Mouse (Mus musculus): ENCODE results near the gene Rbm24. TPM values are rescaled to one million over a fixed set of nuclear protein-coding genes. Genes with fewer than 3 reads are reported as not detected.
A peak's percentile ranks its signal among the peaks of the same experiment; 100 is the strongest.

Rbm24 gene
- polyA plus RNA-seq (2014; fragmentation: Nextera tagmentation; extraction: Ambion mirVana), result 13.3 and 15.6 TPM in 2 replicates

- H3K27ac ChIP-seq (replicated peaks; ENCODE audit: low read depth, low read length), result peak within 1 kb of the TSS; percentile 58
Observed at GRCm38 (mm10) chr13:46418141-46418601, at the start of gene Rbm24. Gene Rbm24 (plus strand): TSS chr13:46418434.

GRCm38 (mm10) chr13:46372884-46373283, 45.4 kb upstream of the Rbm24 start:
- DNase-seq (ENCODE audit: low spot score), result no peak
- H3K9me3 ChIP-seq (ENCODE audit: control insufficient read depth, low read length), result no peaks in the 10 kb centered on the region
- no peak overlapping the region for H3K27ac ChIP-seq (replicated peaks; ENCODE audit: low read depth, low read length)
- H3K4me1 ChIP-seq (ENCODE audit: control insufficient read depth, insufficient read depth, low read length), result no peaks in the 10 kb centered on the region
- no peaks in the 10 kb centered on the region for H3K27me3 ChIP-seq (replicated peaks; ENCODE audit: control insufficient read depth, insufficient read depth, low read length)
- ATAC-seq (ENCODE audit: low read depth), result no peak
- no peak overlapping the region for H3K4me2 ChIP-seq (ENCODE audit: low read depth, low read length)
- H3K4me3 ChIP-seq (ENCODE audit: low read depth, low read length), result no peak overlapping the region
- H3K9ac ChIP-seq (ENCODE audit: low read depth, low read length), result no peak overlapping the region
- no peaks in the 10 kb centered on the region for H3K36me3 ChIP-seq (ENCODE audit: control insufficient read depth, insufficient read depth, low read length)
- 77% methylated on average over 7 of the region's 7 CpGs for WGBS

More at GRCm38 (mm10) chr13:46418141-46418601, at the start of gene Rbm24:
- Histone ChIP-seq H3K4me2 (ENCODE audit: low read depth, low read length) (peak within 1 kb of the TSS; percentile 97), H3K4me1 (ENCODE audit: control insufficient read depth, insufficient read depth, low read length) (0 out of 2 replicates have a peak, but pooled peaks cover 3% of the 10 kb centered on the region), H3K4me3 (ENCODE audit: low read depth, low read length) (peak within 1 kb of the TSS; percentile 62), H3K9me3 (ENCODE audit: control insufficient read depth, low read length) (no peaks in the 10 kb centered on the region), H3K36me3 (ENCODE audit: control insufficient read depth, insufficient read depth, low read length) (no peaks in the 10 kb centered on the region), H3K9ac (ENCODE audit: low read depth, low read length) (peak within 1 kb of the TSS; percentile 69), H3K27me3 (replicated peaks; ENCODE audit: control insufficient read depth, insufficient read depth, low read length) (no peaks in the 10 kb centered on the region; the same call in none of the 2 replicates)
- 2% methylated on average over 20 of the region's 41 CpGs for whole genome bisulfite sequencing
- DNase-seq (ENCODE audit: low spot score), result peak; percentile 81
- ATAC-seq (ENCODE audit: low read depth), result peak; percentile 91

GRCm38 (mm10) chr13:46375371-46375770, 42.9 kb upstream of the Rbm24 start:
- Histone ChIP-seq H3K4me1 (ENCODE audit: control insufficient read depth, insufficient read depth, low read length) (no peaks in the 10 kb centered on the region), H3K4me2 (ENCODE audit: low read depth, low read length) (no peak overlapping the region), H3K27ac (replicated peaks; ENCODE audit: low read depth, low read length) (no peak overlapping the region), H3K4me3 (ENCODE audit: low read depth, low read length) (no peak overlapping the region), H3K36me3 (ENCODE audit: control insufficient read depth, insufficient read depth, low read length) (no peaks in the 10 kb centered on the region), H3K9ac (ENCODE audit: low read depth, low read length) (no peak overlapping the region), H3K27me3 (replicated peaks; ENCODE audit: control insufficient read depth, insufficient read depth, low read length) (no peaks in the 10 kb centered on the region), H3K9me3 (ENCODE audit: control insufficient read depth, low read length) (no peaks in the 10 kb centered on the region)
- WGBS, result 50% methylated on average over 1 of the region's 1 CpGs
- no peak for DNase-seq (ENCODE audit: low spot score)
- ATAC-seq (ENCODE audit: low read depth), result no peak

GRCm38 (mm10) chr13:46387396-46387795, 30.8 kb upstream of the Rbm24 start:
- Histone ChIP-seq H3K4me2 (ENCODE audit: low read depth, low read length) (no peak overlapping the region), H3K9ac (ENCODE audit: low read depth, low read length) (no peak overlapping the region), H3K9me3 (ENCODE audit: control insufficient read depth, low read length) (no peaks in the 10 kb centered on the region), H3K36me3 (ENCODE audit: control insufficient read depth, insufficient read depth, low read length) (no peaks in the 10 kb centered on the region), H3K27me3 (replicated peaks; ENCODE audit: control insufficient read depth, insufficient read depth, low read length) (no peaks in the 10 kb centered on the region), H3K4me3 (ENCODE audit: low read depth, low read length) (no peak overlapping the region), H3K4me1 (ENCODE audit: control insufficient read depth, insufficient read depth, low read length) (no peaks in the 10 kb centered on the region), H3K27ac (replicated peaks; ENCODE audit: low read depth, low read length) (no peak overlapping the region)
- no peak for DNase-seq (ENCODE audit: low spot score)
- ATAC-seq (ENCODE audit: low read depth), result no peak
- WGBS, result 74% methylated on average over 8 of the region's 8 CpGs

GRCm38 (mm10) chr13:46391654-46392053, 26.6 kb upstream of the Rbm24 start:
- ATAC-seq (ENCODE audit: low read depth), result no peak
- H3K4me2 ChIP-seq (ENCODE audit: low read depth, low read length), result no peak overlapping the region
- H3K9ac ChIP-seq (ENCODE audit: low read depth, low read length), result no peak overlapping the region
- H3K4me3 ChIP-seq (ENCODE audit: low read depth, low read length), result no peak overlapping the region
- no peaks in the 10 kb centered on the region for H3K27me3 ChIP-seq (replicated peaks; ENCODE audit: control insufficient read depth, insufficient read depth, low read length)
- no peaks in the 10 kb centered on the region for H3K9me3 ChIP-seq (ENCODE audit: control insufficient read depth, low read length)
- 77% methylated on average over 1 of the region's 1 CpGs for WGBS
- H3K27ac ChIP-seq (replicated peaks; ENCODE audit: low read depth, low read length), result no peak overlapping the region
- no peaks in the 10 kb centered on the region for H3K4me1 ChIP-seq (ENCODE audit: control insufficient read depth, insufficient read depth, low read length)
- DNase-seq (ENCODE audit: low spot score), result no peak
- H3K36me3 ChIP-seq (ENCODE audit: control insufficient read depth, insufficient read depth, low read length), result no peaks in the 10 kb centered on the region

- Histone ChIP-seq H3K4me1 (ENCODE audit: control insufficient read depth, insufficient read depth, low read length) (no peaks in the 10 kb centered on the region), H3K27ac (replicated peaks; ENCODE audit: low read depth, low read length) (no peak overlapping the region), H3K4me2 (ENCODE audit: low read depth, low read length) (no peak overlapping the region), H3K9me3 (ENCODE audit: control insufficient read depth, low read length) (no peaks in the 10 kb centered on the region), H3K9ac (ENCODE audit: low read depth, low read length) (no peak overlapping the region), H3K4me3 (ENCODE audit: low read depth, low read length) (no peak overlapping the region), H3K36me3 (ENCODE audit: control insufficient read depth, insufficient read depth, low read length) (no peaks in the 10 kb centered on the region), H3K27me3 (replicated peaks; ENCODE audit: control insufficient read depth, insufficient read depth, low read length) (no peaks in the 10 kb centered on the region)
- no peak for ATAC-seq (ENCODE audit: low read depth)
- peak; percentile 9 for DNase-seq (ENCODE audit: low spot score)
- 72% methylated on average over 4 of the region's 4 CpGs for WGBS
Observed at GRCm38 (mm10) chr13:46392893-46393292, 25.3 kb upstream of the Rbm24 start.

GRCm38 (mm10) chr13:46393936-46394335, 24.3 kb upstream of the Rbm24 start:
- no peaks in the 10 kb centered on the region for H3K27me3 ChIP-seq (replicated peaks; ENCODE audit: control insufficient read depth, insufficient read depth, low read length)
- ATAC-seq (ENCODE audit: low read depth) (no peak), DNase-seq (ENCODE audit: low spot score) (no peak)
- 77% methylated on average over 2 of the region's 2 CpGs for WGBS
- no peaks in the 10 kb centered on the region for H3K9me3 ChIP-seq (ENCODE audit: control insufficient read depth, low read length)
- no peaks in the 10 kb centered on the region for H3K36me3 ChIP-seq (ENCODE audit: control insufficient read depth, insufficient read depth, low read length)
- no peak overlapping the region for H3K4me2 ChIP-seq (ENCODE audit: low read depth, low read length)
- H3K27ac ChIP-seq (replicated peaks; ENCODE audit: low read depth, low read length), result no peak overlapping the region
- no peak overlapping the region for H3K9ac ChIP-seq (ENCODE audit: low read depth, low read length)
- H3K4me3 ChIP-seq (ENCODE audit: low read depth, low read length), result no peak overlapping the region
- H3K4me1 ChIP-seq (ENCODE audit: control insufficient read depth, insufficient read depth, low read length), result no peaks in the 10 kb centered on the region

- WGBS, result 74% methylated on average over 3 of the region's 3 CpGs
- no peak for DNase-seq (ENCODE audit: low spot score)
- no peaks in the 10 kb centered on the region for H3K36me3 ChIP-seq (ENCODE audit: control insufficient read depth, insufficient read depth, low read length)
- H3K4me1 ChIP-seq (ENCODE audit: control insufficient read depth, insufficient read depth, low read length), result no peaks in the 10 kb centered on the region
- ATAC-seq (ENCODE audit: low read depth), result no peak
- H3K4me3 ChIP-seq (ENCODE audit: low read depth, low read length), result no peak overlapping the region
- H3K9me3 ChIP-seq (ENCODE audit: control insufficient read depth, low read length), result peaks cover 2% of the 10 kb centered on the region; the same call in 1 of the 2 replicates
- no peak overlapping the region for H3K9ac ChIP-seq (ENCODE audit: low read depth, low read length)
- no peaks in the 10 kb centered on the region for H3K27me3 ChIP-seq (replicated peaks; ENCODE audit: control insufficient read depth, insufficient read depth, low read length)
- H3K27ac ChIP-seq (replicated peaks; ENCODE audit: low read depth, low read length), result no peak overlapping the region
- no peak overlapping the region for H3K4me2 ChIP-seq (ENCODE audit: low read depth, low read length)
Observed at GRCm38 (mm10) chr13:46397235-46397634, 21.0 kb upstream of the Rbm24 start.

GRCm38 (mm10) chr13:46407151-46407550, 11.1 kb upstream of the Rbm24 start:
- Histone ChIP-seq H3K27me3 (replicated peaks; ENCODE audit: control insufficient read depth, insufficient read depth, low read length) (no peaks in the 10 kb centered on the region), H3K9me3 (ENCODE audit: control insufficient read depth, low read length) (peaks cover 3% of the 10 kb centered on the region; the same call in 1 of the 2 replicates), H3K36me3 (ENCODE audit: control insufficient read depth, insufficient read depth, low read length) (no peaks in the 10 kb centered on the region), H3K4me3 (ENCODE audit: low read depth, low read length) (no peak overlapping the region), H3K4me2 (ENCODE audit: low read depth, low read length) (no peak overlapping the region), H3K4me1 (ENCODE audit: control insufficient read depth, insufficient read depth, low read length) (no peaks in the 10 kb centered on the region), H3K27ac (replicated peaks; ENCODE audit: low read depth, low read length) (no peak overlapping the region), H3K9ac (ENCODE audit: low read depth, low read length) (no peak overlapping the region)
- DNase-seq (ENCODE audit: low spot score), result no peak
- no peak for ATAC-seq (ENCODE audit: low read depth)
- WGBS, result 67% methylated on average over 1 of the region's 1 CpGs
